Mouse (Mus musculus) B cell, adult 62 days (primary cell): ENCODE results near the gene B4galt3. TPM values are rescaled to one million over a fixed set of nuclear protein-coding genes. Genes with fewer than 3 reads are reported as not detected.

Experiments used
- total RNA-seq: library from RNA; stranded (reverse); gene quantifications from 4 replicates; pipeline ENCODE4 v1.2.4, GENCODE M21; 2023

Gene B4galt3
- total RNA-seq = 89.9 to 109 TPM (median 92.4 TPM) in 4 replicates

DNA sequence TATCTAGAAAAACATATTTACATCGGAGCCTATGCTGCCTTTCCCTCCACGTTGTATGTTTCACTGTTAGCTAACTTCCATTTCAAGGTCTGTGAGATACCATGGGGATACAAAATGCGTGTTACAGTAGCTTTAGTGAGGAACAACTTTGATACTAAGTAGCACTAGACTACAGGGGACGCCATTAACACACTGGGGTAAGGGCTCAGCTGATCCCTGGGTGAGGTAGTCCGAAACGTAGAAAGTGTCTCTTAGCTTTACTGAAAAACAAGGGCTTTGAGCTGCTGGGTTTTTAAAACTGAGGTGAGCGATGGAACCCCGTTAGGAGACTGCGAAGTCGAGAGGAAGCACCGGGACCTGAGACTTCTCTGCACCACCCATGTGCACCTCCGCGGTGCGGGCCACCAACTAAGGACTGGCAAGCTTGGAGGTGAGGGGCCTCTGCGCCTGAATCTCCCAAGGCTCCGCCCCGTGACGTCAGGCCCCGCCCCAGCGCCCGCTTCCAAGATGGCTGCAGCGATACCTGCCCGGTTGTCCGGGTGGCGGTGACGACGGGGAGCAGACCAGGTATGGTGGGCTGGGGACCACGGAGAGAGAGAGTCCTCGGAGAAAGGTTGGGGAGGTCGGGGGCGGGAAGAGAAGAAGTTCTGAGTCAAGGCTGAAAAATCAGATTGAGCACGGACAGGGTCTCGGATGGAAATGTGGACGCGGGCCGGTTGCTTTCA, at the start of gene B4galt3:
Gene B4galt3 (plus strand): TSS at position 481 of the 725 bp plus-strand sequence.

DNA sequence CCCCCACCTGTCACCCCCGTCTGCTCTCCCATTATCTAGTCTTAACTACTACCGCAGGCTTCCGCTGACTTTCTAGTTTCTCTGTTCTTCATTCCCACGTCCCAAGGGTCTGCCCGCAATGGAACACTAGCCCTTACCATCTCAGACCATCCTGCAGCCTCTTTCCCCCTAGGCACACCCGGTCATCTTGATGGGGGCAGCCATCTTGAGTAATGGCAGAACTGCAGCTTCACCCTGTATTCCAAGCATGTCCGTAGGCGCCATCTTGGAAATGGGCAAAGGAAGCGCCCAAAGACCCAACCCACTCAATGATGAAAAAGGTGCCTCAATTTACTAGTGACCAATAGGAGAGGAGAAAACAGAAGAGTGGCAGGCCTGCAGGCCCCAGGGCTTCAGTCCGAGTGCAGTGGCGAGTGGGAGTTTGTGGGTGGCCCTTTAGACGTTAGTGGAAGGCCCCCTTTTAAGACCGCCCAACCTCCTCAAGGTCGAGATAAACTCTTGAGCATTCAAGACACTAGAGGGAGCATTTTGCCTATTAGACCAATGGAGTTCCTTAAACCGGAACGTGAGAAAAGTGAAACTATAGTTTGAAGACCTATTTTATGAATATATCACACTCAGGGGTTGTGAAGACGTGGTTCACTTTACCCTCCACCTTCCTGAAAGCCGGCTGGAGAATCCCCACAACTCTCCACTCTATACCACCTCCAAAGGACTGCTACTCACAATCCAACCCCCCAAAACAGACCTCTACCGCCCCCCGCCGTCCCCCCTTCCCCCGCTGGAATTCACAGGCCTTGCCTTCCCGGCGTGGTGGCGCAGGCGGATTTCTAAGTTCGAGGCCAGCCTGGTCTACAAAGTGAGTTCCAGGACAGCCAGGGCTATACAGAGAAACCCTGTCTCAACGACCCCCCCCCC, 47.6 kb upstream of the B4galt3 start, which contains the start of gene Tomm40l:
Gene Tomm40l (minus strand): TSS at position 277 of the 918 bp plus-strand sequence.

GRCm38 (mm10) chr1:171224857-171225256, 45.3 kb upstream of the B4galt3 start, which contains the start of gene Apoa2:
Gene Apoa2 (plus strand): TSS chr1:171225054.

DNA sequence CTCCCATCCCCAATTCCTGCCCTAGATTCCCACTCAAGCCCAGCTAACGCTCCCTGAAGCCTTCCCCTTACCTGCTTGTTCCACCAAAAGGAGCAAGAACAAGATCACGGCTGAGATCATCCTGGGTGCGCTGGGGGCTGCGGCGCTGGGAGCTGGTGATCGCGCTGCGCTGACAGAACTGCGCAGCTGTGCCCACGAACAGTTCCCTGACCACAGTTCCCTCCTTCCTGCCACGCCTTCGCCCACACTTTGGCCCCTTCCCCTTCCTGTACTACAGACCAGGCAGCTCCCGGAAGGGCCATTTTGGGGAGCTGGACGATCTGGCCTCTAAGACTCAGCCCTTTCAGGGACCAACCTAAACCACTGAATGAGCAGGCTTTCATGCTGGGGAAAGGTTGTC, 36.0 kb upstream of the B4galt3 start, which contains the start of gene Fcer1g:
Gene Fcer1g (minus strand): TSS at position 240 of the 400 bp plus-strand sequence.

DNA sequence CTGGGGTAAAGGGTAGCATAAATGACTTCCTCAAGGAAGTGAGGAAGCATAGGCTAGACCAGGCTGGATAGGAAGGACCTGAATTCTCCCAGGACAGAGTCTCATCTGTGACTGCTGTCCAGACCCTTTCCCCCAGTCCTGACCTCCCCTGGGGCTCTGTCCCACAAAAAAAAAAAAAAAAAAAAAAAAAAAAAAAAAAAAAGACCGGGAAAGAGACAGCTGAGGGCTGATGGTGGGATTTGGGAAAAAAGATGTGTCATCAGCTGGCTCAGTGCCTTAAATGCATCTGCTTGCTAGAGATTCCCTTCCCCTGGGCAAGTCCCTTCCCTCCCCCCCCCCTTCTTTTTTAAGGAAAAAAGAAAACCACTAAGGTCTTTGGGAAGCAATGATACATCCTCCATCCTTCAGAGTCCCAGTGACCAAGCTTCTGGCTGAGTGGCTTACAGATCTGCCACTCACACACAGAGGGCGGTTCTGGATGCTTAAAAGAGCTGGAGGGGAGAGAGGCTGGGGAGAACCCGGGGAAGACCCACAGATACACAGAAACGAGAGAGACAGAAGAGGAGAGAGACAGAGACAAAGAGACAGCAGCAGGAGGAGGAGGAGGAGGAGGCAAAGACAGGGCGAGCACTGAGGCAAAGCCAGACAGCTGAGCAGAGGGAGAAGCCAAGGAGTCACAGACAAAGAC, 20.1 kb upstream of the B4galt3 start, which contains the start of gene Adamts4:
Gene Adamts4 (plus strand): TSS at position 509 of the 688 bp plus-strand sequence.

GRCm38 (mm10) chr1:171250680-171251593, 19.2 kb upstream of the B4galt3 start, which contains the start of gene Ndufs2:
Gene Ndufs2 (minus strand): TSS chr1:171251388.

GRCm38 (mm10) chr1:171280916-171281527, 10.9 kb downstream of the B4galt3 start, which contains the start of gene Ppox:
Gene Ppox (minus strand): TSS chr1:171281186.

GRCm38 (mm10) chr1:171287136-171288081, 17.3 kb downstream of the B4galt3 start, which contains the start of gene Usp21:
Gene Usp21 (minus strand): TSS chr1:171287991.

GRCm38 (mm10) chr1:171294298-171295062, 24.4 kb downstream of the B4galt3 start, which contains the start of gene Ufc1:
Gene Ufc1 (minus strand): TSS chr1:171295024.

Other genes with a start within 250 kb of the B4galt3 start
- gene Fcgr3, start 205.4 kb upstream of the B4galt3 start, total RNA-seq = 1.5 to 3.3 TPM (median 2.1 TPM) in 4 replicates
- 0.78 to 3.5 TPM (median 1.8 TPM) in 4 replicates for gene Cfap126, start 156.4 kb upstream of the B4galt3 start, total RNA-seq
- gene Sdhc, start 119.7 kb upstream of the B4galt3 start, total RNA-seq = 82.0 to 92.2 TPM (median 86.4 TPM) in 4 replicates
- gene Mpz, start 119.6 kb upstream of the B4galt3 start, total RNA-seq = not detected in 4 replicates
- not detected in 4 replicates for gene Pcp4l1, start 74.1 kb upstream of the B4galt3 start, total RNA-seq
- gene Nr1i3, start 56.4 kb upstream of the B4galt3 start, total RNA-seq = not detected in 4 replicates
- 17.1 to 22.3 TPM (median 20.0 TPM) in 4 replicates for gene Tomm40l, start 47.8 kb upstream of the B4galt3 start, total RNA-seq
- gene Apoa2, start 45.3 kb upstream of the B4galt3 start, total RNA-seq = not detected in 4 replicates
- gene Fcer1g, start 36.0 kb upstream of the B4galt3 start, total RNA-seq = 5.7 to 11.4 TPM (median 6.5 TPM) in 4 replicates
- gene Adamts4, start 19.9 kb upstream of the B4galt3 start, total RNA-seq = not detected in 4 replicates
- 116 to 133 TPM (median 123 TPM) in 4 replicates for gene Ndufs2, start 18.9 kb upstream of the B4galt3 start, total RNA-seq
- 51.0 to 68.6 TPM (median 65.6 TPM) in 4 replicates for gene Ppox, start 10.9 kb downstream of the B4galt3 start, total RNA-seq
- 40.8 to 49.7 TPM (median 48.4 TPM) in 4 replicates for gene Usp21, start 17.7 kb downstream of the B4galt3 start, total RNA-seq
- gene Ufc1, start 24.7 kb downstream of the B4galt3 start, total RNA-seq = 38.2 to 46.0 TPM (median 43.9 TPM) in 4 replicates
- gene Dedd, start 58.8 kb downstream of the B4galt3 start, total RNA-seq = 32.7 to 39.6 TPM (median 35.9 TPM) in 4 replicates
- 23.9 to 28.3 TPM (median 26.2 TPM) in 4 replicates for gene Nit1, start 75.3 kb downstream of the B4galt3 start, total RNA-seq
- 66.0 to 73.1 TPM (median 70.7 TPM) in 4 replicates for gene Pfdn2, start 75.3 kb downstream of the B4galt3 start, total RNA-seq
- gene Klhdc9, start 90.5 kb downstream of the B4galt3 start, total RNA-seq = 0.47 to 0.63 TPM (median 0.48 TPM) in 3 of 4 replicates, not detected in the other
- gene Nectin4, start 99.8 kb downstream of the B4galt3 start, total RNA-seq = 0.57 to 0.72 TPM (median 0.69 TPM) in 4 replicates
- 292 to 309 TPM (median 301 TPM) in 4 replicates for gene Arhgap30, start 118.6 kb downstream of the B4galt3 start, total RNA-seq
- 154 to 209 TPM (median 182 TPM) in 4 replicates for gene Usf1, start 141.0 kb downstream of the B4galt3 start, total RNA-seq
- gene Tstd1, start 148.5 kb downstream of the B4galt3 start, total RNA-seq = 11.1 to 12.0 TPM (median 11.6 TPM) in 4 replicates
- gene F11r, start 167.2 kb downstream of the B4galt3 start, total RNA-seq = 0.55 to 2.1 TPM (median 0.92 TPM) in 4 replicates
- 10.0 to 11.2 TPM (median 10.6 TPM) in 4 replicates for gene Alyref2, start 233.2 kb downstream of the B4galt3 start, total RNA-seq